Mouse (Mus musculus): ENCODE results near the gene Elp5. TPM values are rescaled to one million over a fixed set of nuclear protein-coding genes. Genes with fewer than 3 reads are reported as not detected.
A peak's percentile ranks its signal among the peaks of the same experiment; 100 is the strongest.
"Not testable (repeated sequence)": the region's sequence is repeated elsewhere in the genome, so short reads cannot be mapped to it uniquely, and the experiment has no call there.

Gene Elp5
- polyA plus RNA-seq, 1 experiment from 2014 or later = 55.1 TPM

- Histone ChIP-seq H3K4me3 (ENCODE audit: low read depth, low read length) (no peak overlapping the region), H3K9ac (ENCODE audit: low read depth, low read length) (no peak overlapping the region), H3K9me3 (replicated peaks; ENCODE audit: control insufficient read depth, low read length) (no peaks in the 10 kb centered on the region), H3K27ac (ENCODE audit: low read length) (peak overlapping the region; percentile 36; the same call in 1 of the 2 replicates), H3K4me1 (ENCODE audit: control insufficient read depth, low read depth, low read length) (peaks cover 20% of the 10 kb centered on the region), H3K36me3 (ENCODE audit: control insufficient read depth, insufficient read depth) (no peaks in the 10 kb centered on the region), H3K4me2 (ENCODE audit: low read depth, low read length) (no peak overlapping the region), H3K27me3 (ENCODE audit: control insufficient read depth, insufficient read depth, low read depth, low read length) (peaks cover 19% of the 10 kb centered on the region)
- no peak for ATAC-seq (ENCODE audit: low read depth)
- WGBS (ENCODE audit: insufficient replicate concordance) = 35% methylated on average over 3 of the region's 3 CpGs
These were observed 51.3 kb downstream of the Elp5 start for GRCm38 (mm10) chr11:69930967-69931537.

DNA sequence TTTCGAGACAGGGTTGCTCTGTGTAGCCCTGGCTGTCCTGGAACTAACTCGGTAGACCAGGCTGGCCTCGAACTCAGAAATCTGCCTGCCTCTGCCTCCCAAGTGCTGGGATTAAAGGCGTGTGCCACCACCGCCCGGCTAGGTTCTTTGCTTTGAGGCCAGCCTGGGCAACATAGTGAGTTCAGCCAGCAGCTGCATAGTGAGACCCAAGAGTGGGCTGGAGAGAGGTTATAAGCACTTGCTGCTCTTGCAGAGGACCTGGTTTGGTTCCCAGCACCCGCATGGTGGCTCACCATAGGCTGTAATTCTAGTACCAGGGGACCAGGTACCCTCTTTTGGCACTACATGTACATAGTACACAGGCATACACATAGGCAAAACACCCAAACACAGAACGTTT is 52.1 kb downstream of the Elp5 start:
- H3K27ac ChIP-seq (ENCODE audit: low read length); H3K36me3 ChIP-seq (ENCODE audit: control insufficient read depth, insufficient read depth); H3K9ac ChIP-seq (ENCODE audit: low read depth, low read length); ATAC-seq (ENCODE audit: low read depth); H3K9me3 ChIP-seq (replicated peaks; ENCODE audit: control insufficient read depth, low read length); H3K4me3 ChIP-seq (ENCODE audit: low read depth, low read length); H3K27me3 ChIP-seq (ENCODE audit: control insufficient read depth, insufficient read depth, low read depth, low read length); H3K4me2 ChIP-seq (ENCODE audit: low read depth, low read length): not testable (repeated sequence)
- 78% methylated on average over 8 of the region's 8 CpGs for WGBS (ENCODE audit: insufficient replicate concordance)
- peaks cover 11% of the 10 kb centered on the region for H3K4me1 ChIP-seq (ENCODE audit: control insufficient read depth, low read depth, low read length)

GRCm38 (mm10) chr11:69929712-69930111 is 52.6 kb downstream of the Elp5 start:
- Histone ChIP-seq H3K4me1 (ENCODE audit: control insufficient read depth, low read depth, low read length) (peaks cover 7% of the 10 kb centered on the region), H3K9ac (ENCODE audit: low read depth, low read length) (no peak overlapping the region), H3K9me3 (replicated peaks; ENCODE audit: control insufficient read depth, low read length) (no peaks in the 10 kb centered on the region), H3K36me3 (ENCODE audit: control insufficient read depth, insufficient read depth) (no peaks in the 10 kb centered on the region), H3K4me2 (ENCODE audit: low read depth, low read length) (no peak overlapping the region), H3K4me3 (ENCODE audit: low read depth, low read length) (no peak overlapping the region), H3K27me3 (ENCODE audit: control insufficient read depth, insufficient read depth, low read depth, low read length) (peaks cover 5% of the 10 kb centered on the region), H3K27ac (ENCODE audit: low read length) (no peak overlapping the region)
- WGBS (ENCODE audit: insufficient replicate concordance) = 30% methylated on average over 4 of the region's 4 CpGs
- no peak for ATAC-seq (ENCODE audit: low read depth)

DNA sequence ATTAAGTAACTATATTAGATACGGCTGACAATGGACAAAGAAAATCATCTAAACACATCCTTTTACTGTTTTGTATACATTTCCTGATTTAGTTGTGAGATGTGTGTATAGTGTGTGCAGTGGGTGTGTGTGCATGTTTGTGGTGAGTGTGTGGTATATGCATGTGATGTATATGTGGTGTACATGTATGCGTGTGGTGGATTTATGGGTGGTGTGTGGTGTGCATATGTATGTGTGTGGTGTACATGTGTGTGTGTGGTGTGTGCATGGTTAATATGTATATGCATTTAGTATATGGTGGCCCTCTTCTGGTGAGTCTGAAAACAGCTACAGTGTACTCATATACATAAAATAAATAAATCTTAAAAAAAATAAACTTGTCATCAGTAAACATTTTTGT is 54.8 kb downstream of the Elp5 start:
- no peak for ATAC-seq (ENCODE audit: low read depth)
- H3K36me3 ChIP-seq (ENCODE audit: control insufficient read depth, insufficient read depth) = no peaks in the 10 kb centered on the region
- H3K27me3 ChIP-seq (ENCODE audit: control insufficient read depth, insufficient read depth, low read depth, low read length) = no peaks in the 10 kb centered on the region
- 86% methylated on average over 2 of the region's 2 CpGs for WGBS (ENCODE audit: insufficient replicate concordance)
- H3K4me2 ChIP-seq (ENCODE audit: low read depth, low read length) = no peak overlapping the region
- no peak overlapping the region for H3K4me3 ChIP-seq (ENCODE audit: low read depth, low read length)
- H3K27ac ChIP-seq (ENCODE audit: low read length) = no peak overlapping the region
- peaks cover 17% of the 10 kb centered on the region for H3K4me1 ChIP-seq (ENCODE audit: control insufficient read depth, low read depth, low read length)
- H3K9me3 ChIP-seq (replicated peaks; ENCODE audit: control insufficient read depth, low read length) = no peaks in the 10 kb centered on the region
- H3K9ac ChIP-seq (ENCODE audit: low read depth, low read length) = no peak overlapping the region

DNA sequence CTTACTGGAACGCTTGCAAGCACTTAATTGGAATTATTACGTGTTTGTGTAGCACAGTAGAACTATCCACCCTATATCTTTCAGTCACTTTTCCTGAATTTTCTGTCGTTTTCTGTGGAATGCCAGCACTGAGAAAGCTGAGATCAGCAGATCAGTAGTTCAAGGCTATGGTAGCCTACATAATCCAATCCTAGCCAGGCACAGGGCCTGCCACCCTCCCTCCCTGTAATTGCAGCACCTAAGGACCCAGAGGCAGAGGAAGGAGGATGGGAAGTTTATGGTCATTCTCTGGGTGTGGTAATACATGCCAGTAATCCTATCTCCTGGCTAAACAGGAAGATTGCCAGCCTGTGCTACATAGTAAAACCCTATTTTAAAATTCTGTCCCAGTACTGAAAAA is 59.5 kb downstream of the Elp5 start:
- Histone ChIP-seq H3K9me3 (replicated peaks; ENCODE audit: control insufficient read depth, low read length) (no peaks in the 10 kb centered on the region), H3K27me3 (ENCODE audit: control insufficient read depth, insufficient read depth, low read depth, low read length) (no peaks in the 10 kb centered on the region), H3K36me3 (ENCODE audit: control insufficient read depth, insufficient read depth) (peaks cover 13% of the 10 kb centered on the region), H3K4me1 (ENCODE audit: control insufficient read depth, low read depth, low read length) (peaks cover 37% of the 10 kb centered on the region), H3K27ac (ENCODE audit: low read length) (peak overlapping the region; percentile 99), H3K4me3 (ENCODE audit: low read depth, low read length) (peak overlapping the region; percentile 96), H3K9ac (ENCODE audit: low read depth, low read length) (peak overlapping the region; percentile 80), H3K4me2 (ENCODE audit: low read depth, low read length) (peak overlapping the region; percentile 92)
- 66% methylated on average over 3 of the region's 3 CpGs for WGBS (ENCODE audit: insufficient replicate concordance)
- ATAC-seq (ENCODE audit: low read depth) = no peak

GRCm38 (mm10) chr11:69922012-69922756 is 60.1 kb downstream of the Elp5 start:
- Histone ChIP-seq H3K4me3 (ENCODE audit: low read depth, low read length) (peak overlapping the region; percentile 96), H3K4me1 (ENCODE audit: control insufficient read depth, low read depth, low read length) (peaks cover 43% of the 10 kb centered on the region), H3K9ac (ENCODE audit: low read depth, low read length) (peak overlapping the region; percentile 80), H3K27me3 (ENCODE audit: control insufficient read depth, insufficient read depth, low read depth, low read length) (no peaks in the 10 kb centered on the region), H3K36me3 (ENCODE audit: control insufficient read depth, insufficient read depth) (peaks cover 19% of the 10 kb centered on the region), H3K4me2 (ENCODE audit: low read depth, low read length) (peak overlapping the region; percentile 92), H3K9me3 (replicated peaks; ENCODE audit: control insufficient read depth, low read length) (no peaks in the 10 kb centered on the region), H3K27ac (ENCODE audit: low read length) (peak overlapping the region; percentile 99)
- ATAC-seq (ENCODE audit: low read depth) = no peak
- 2% methylated on average over 12 of the region's 12 CpGs for WGBS (ENCODE audit: insufficient replicate concordance)

GRCm38 (mm10) chr11:69921114-69922011 is 61.0 kb downstream of the Elp5 start, which contains the start of gene Eif5a:
Eif5a (minus strand) TSS chr11:69921958.
- peak within 1 kb of the TSS; percentile 99 for H3K27ac ChIP-seq (ENCODE audit: low read length)
- peak; percentile 90 for ATAC-seq (ENCODE audit: low read depth)
- H3K27me3 ChIP-seq (ENCODE audit: control insufficient read depth, insufficient read depth, low read depth, low read length) = no peaks in the 10 kb centered on the region
- under 1% methylated on average over 78 of the region's 78 CpGs for WGBS (ENCODE audit: insufficient replicate concordance)
- H3K4me2 ChIP-seq (ENCODE audit: low read depth, low read length) = peak within 1 kb of the TSS; percentile 92
- peak within 1 kb of the TSS; percentile 98 for H3K9ac ChIP-seq (ENCODE audit: low read depth, low read length)
- H3K4me3 ChIP-seq (ENCODE audit: low read depth, low read length) = peak within 1 kb of the TSS; percentile 96
- H3K36me3 ChIP-seq (ENCODE audit: control insufficient read depth, insufficient read depth) = peaks cover 25% of the 10 kb centered on the region
- peaks cover 51% of the 10 kb centered on the region for H3K4me1 ChIP-seq (ENCODE audit: control insufficient read depth, low read depth, low read length)
- H3K9me3 ChIP-seq (replicated peaks; ENCODE audit: control insufficient read depth, low read length) = no peaks in the 10 kb centered on the region

- H3K4me1 ChIP-seq (ENCODE audit: control insufficient read depth, low read depth, low read length) = peaks cover 60% of the 10 kb centered on the region
These were observed 61.9 kb downstream of the Elp5 start for GRCm38 (mm10) chr11:69920266-69921031.

More at GRCm38 (mm10) chr11:69920266-69921031, 61.9 kb downstream of the Elp5 start:
- Histone ChIP-seq H3K36me3 (ENCODE audit: control insufficient read depth, insufficient read depth) (peaks cover 33% of the 10 kb centered on the region), H3K4me3 (ENCODE audit: low read depth, low read length) (peak overlapping the region; percentile 96), H3K9me3 (replicated peaks; ENCODE audit: control insufficient read depth, low read length) (no peaks in the 10 kb centered on the region), H3K9ac (ENCODE audit: low read depth, low read length) (peak overlapping the region; percentile 98), H3K27me3 (ENCODE audit: control insufficient read depth, insufficient read depth, low read depth, low read length) (no peaks in the 10 kb centered on the region), H3K27ac (ENCODE audit: low read length) (peak overlapping the region; percentile 99), H3K4me2 (ENCODE audit: low read depth, low read length) (peak overlapping the region; percentile 90)
- peak; percentile 7 for ATAC-seq (ENCODE audit: low read depth)
- under 1% methylated on average over 47 of the region's 65 CpGs for WGBS (ENCODE audit: insufficient replicate concordance)

All from liver, embryonic 16.5 days (tissue).